Mouse (Mus musculus) kidney, embryonic 14.5 days (tissue): ENCODE data around the gene Sema5b. TPM values are rescaled to one million over a fixed set of nuclear protein-coding genes. Genes with fewer than 3 reads are reported as not detected.

Experiments used
- ATAC-seq: fragments of 200-750 bp; cut with Nextera tagmentation; 2 replicates; pipeline ENCODE4 v1.8.0; 2017; ENCODE audit warnings: moderate number of reproducible peaks, mild to moderate bottlenecking, moderate TSS enrichment, moderate library complexity; ENCODE audit not compliant: low FRiP score, low TSS enrichment
- H3K27ac ChIP-seq: fragments of 300-500 bp; sonication (generic); 2 replicates; pipeline ENCODE4 v1.5.1; 2014; ENCODE audit warnings: low read depth, mild to moderate bottlenecking, low read length, moderate library complexity, mixed read lengths
- H3K27me3 ChIP-seq: fragments of 300-500 bp; sonication (generic); 2 replicates; pipeline ENCODE4 v1.6.1; 2014; ENCODE audit warnings: mild to moderate bottlenecking, low read length; ENCODE audit not compliant: control insufficient read depth, insufficient read depth
- H3K36me3 ChIP-seq: fragments of 300-500 bp; sonication (generic); 2 replicates; pipeline ENCODE4 v1.6.1; 2014; ENCODE audit warnings: low read length, mixed read lengths; ENCODE audit not compliant: control insufficient read depth, insufficient read depth
- H3K4me1 ChIP-seq: fragments of 300-500 bp; sonication (generic); 2 replicates; pipeline ENCODE4 v1.6.1; 2014; ENCODE audit warnings: low read length, mixed read lengths; ENCODE audit not compliant: control insufficient read depth, insufficient read depth
- H3K4me2 ChIP-seq: fragments of 300-500 bp; sonication (generic); replicated peaks from 2 replicates; pipeline ENCODE4 v1.6.1; 2014; ENCODE audit warnings: low read depth, mild to moderate bottlenecking, low read length
- H3K4me3 ChIP-seq: fragments of 300-500 bp; sonication (generic); 2 replicates; pipeline ENCODE4 v1.5.1; 2014; ENCODE audit warnings: mild to moderate bottlenecking, low read length
- H3K9ac ChIP-seq: fragments of 300-500 bp; sonication (generic); 2 replicates; pipeline ENCODE4 v1.6.1; 2014; ENCODE audit warnings: low read depth, mild to moderate bottlenecking, low read length, moderate library complexity
- H3K9me3 ChIP-seq: fragments of 300-500 bp; sonication (generic); 2 replicates; pipeline ENCODE4 v1.6.1; 2016; ENCODE audit warnings: low read length; ENCODE audit not compliant: control insufficient read depth
- WGBS: fragments of 180-500 bp; shearing (Covaris S2); extraction: QIAGEN DNeasy Blood & Tissue Kit; methylation state at CpG from one replicate; pipeline ENCODE4 v1.1.7; 2014; 5-methylcytosine and 5-hydroxymethylcytosine counted together
- polyA plus RNA-seq: library from polyadenylated mRNA; unstranded; fragments of >200 nt; fragmentation: Nextera tagmentation; extraction: Ambion mirVana; gene quantifications from 2 replicates; pipeline ENCODE4 v1.2.1, GENCODE M21; 2014

Sema5b gene
- polyA plus RNA-seq, 1 experiment from 2014 or later: 8.4 TPM

- Histone ChIP-seq H3K4me1 (no peaks in the 10 kb centered on the region), H3K9me3 (no peaks in the 10 kb centered on the region), H3K4me3 (no peak overlapping the region), H3K27ac (no peak overlapping the region), H3K4me2 (no peak overlapping the region), H3K9ac (no peak overlapping the region), H3K27me3 (no peaks in the 10 kb centered on the region; the same call in 1 of the 2 replicates), H3K36me3 (peaks cover 4% of the 10 kb centered on the region; the same call in 1 of the 2 replicates)
- ATAC-seq: no peak
- WGBS: 94% methylated on average over 13 of the region's 13 CpGs
These were observed 153.4 kb downstream of the Sema5b start for GRCm38 (mm10) chr16:35694250-35694846.

GRCm38 (mm10) chr16:35696103-35696502 lies 155.2 kb downstream of the Sema5b start:
- Histone ChIP-seq H3K4me2 (no peak overlapping the region), H3K9me3 (no peaks in the 10 kb centered on the region), H3K9ac (no peak overlapping the region), H3K27me3 (no peaks in the 10 kb centered on the region; the same call in 1 of the 2 replicates), H3K4me3 (no peak overlapping the region), H3K4me1 (no peaks in the 10 kb centered on the region), H3K27ac (no peak overlapping the region), H3K36me3 (peaks cover 4% of the 10 kb centered on the region; the same call in 1 of the 2 replicates)
- 70% methylated on average over 2 of the region's 2 CpGs for WGBS
- ATAC-seq: no peak

- no peak overlapping the region for H3K9ac ChIP-seq
- no peak overlapping the region for H3K4me2 ChIP-seq
- 45% methylated on average over 11 of the region's 11 CpGs for WGBS
- H3K27me3 ChIP-seq: no peaks in the 10 kb centered on the region; the same call in 1 of the 2 replicates
- peaks cover 4% of the 10 kb centered on the region; the same call in 1 of the 2 replicates for H3K36me3 ChIP-seq
- H3K4me1 ChIP-seq: no peaks in the 10 kb centered on the region
- no peak overlapping the region for H3K4me3 ChIP-seq
- H3K27ac ChIP-seq: no peak overlapping the region
- no peak for ATAC-seq
- H3K9me3 ChIP-seq: no peaks in the 10 kb centered on the region
These were observed 160.9 kb downstream of the Sema5b start for GRCm38 (mm10) chr16:35701823-35702222.

- no peak overlapping the region for H3K9ac ChIP-seq
- H3K4me1 ChIP-seq: no peaks in the 10 kb centered on the region
- no peak overlapping the region for H3K4me3 ChIP-seq
- 41% methylated on average over 16 of the region's 16 CpGs for WGBS
- H3K27ac ChIP-seq: no peak overlapping the region
- H3K4me2 ChIP-seq: no peak overlapping the region
- ATAC-seq: peak; percentile 66; the same call in 1 of the 2 replicates
- H3K36me3 ChIP-seq: no peaks in the 10 kb centered on the region
- H3K9me3 ChIP-seq: no peaks in the 10 kb centered on the region
- no peaks in the 10 kb centered on the region; the same call in 1 of the 2 replicates for H3K27me3 ChIP-seq
These were observed 163.1 kb downstream of the Sema5b start for GRCm38 (mm10) chr16:35703763-35704679.

GRCm38 (mm10) chr16:35704796-35705195 lies 163.9 kb downstream of the Sema5b start:
- Histone ChIP-seq H3K9ac (no peak overlapping the region), H3K27me3 (no peaks in the 10 kb centered on the region; the same call in 1 of the 2 replicates), H3K4me2 (no peak overlapping the region), H3K36me3 (no peaks in the 10 kb centered on the region), H3K4me1 (no peaks in the 10 kb centered on the region), H3K9me3 (no peaks in the 10 kb centered on the region), H3K4me3 (no peak overlapping the region), H3K27ac (no peak overlapping the region)
- no peak for ATAC-seq
- 72% methylated on average over 14 of the region's 14 CpGs for WGBS

GRCm38 (mm10) chr16:35707004-35707403 lies 166.1 kb downstream of the Sema5b start:
- Histone ChIP-seq H3K9ac (no peak overlapping the region), H3K27ac (no peak overlapping the region), H3K4me1 (no peaks in the 10 kb centered on the region), H3K36me3 (no peaks in the 10 kb centered on the region), H3K4me2 (no peak overlapping the region), H3K9me3 (no peaks in the 10 kb centered on the region), H3K27me3 (no peaks in the 10 kb centered on the region; the same call in 1 of the 2 replicates), H3K4me3 (no peak overlapping the region)
- 92% methylated on average over 5 of the region's 5 CpGs for WGBS
- no peak for ATAC-seq

- 61% methylated on average over 7 of the region's 7 CpGs for whole genome bisulfite sequencing
- H3K36me3 ChIP-seq: no peaks in the 10 kb centered on the region
- no peak overlapping the region for H3K4me3 ChIP-seq
- H3K27ac ChIP-seq: no peak overlapping the region
- H3K4me2 ChIP-seq: no peak overlapping the region
- H3K27me3 ChIP-seq: no peaks in the 10 kb centered on the region; the same call in 1 of the 2 replicates
- no peaks in the 10 kb centered on the region for H3K4me1 ChIP-seq
- no peak overlapping the region for H3K9ac ChIP-seq
- ATAC-seq: no peak
- H3K9me3 ChIP-seq: no peaks in the 10 kb centered on the region
These were observed 170.1 kb downstream of the Sema5b start for GRCm38 (mm10) chr16:35711004-35711403.

- Histone ChIP-seq H3K4me3 (no peak overlapping the region), H3K9me3 (peaks cover 3% of the 10 kb centered on the region; the same call in 1 of the 2 replicates), H3K4me1 (no peaks in the 10 kb centered on the region), H3K36me3 (peaks cover 3% of the 10 kb centered on the region; the same call in 1 of the 2 replicates), H3K4me2 (no peak overlapping the region), H3K27ac (no peak overlapping the region), H3K27me3 (no peaks in the 10 kb centered on the region), H3K9ac (no peak overlapping the region)
- no peak for ATAC-seq
- 77% methylated on average over 7 of the region's 7 CpGs for WGBS
These were observed 172.7 kb downstream of the Sema5b start for GRCm38 (mm10) chr16:35713606-35714005.
